In genomic region chr13:29034444-29034843, GRCm38 (mm10) we compare ENCODE assay signal across 9 mouse cellular contexts.
DNase-seq lines count a peak whose midpoint lies in the region; ATAC-seq and TF ChIP-seq lines count a peak whose summit lies in the region.
"Had no signal": no experiment of that assay in that cellular context is flagged by ENCODE, and none has a peak within 500 bp of the region (broad histone marks: within the 10 kb centered on the region; RNA-seq: fewer than 3 reads in every experiment).

No protein-coding gene starts in this region.

- H3K4me3 ChIP-seq in heart, embryonic 10.5 days, result no peak overlapping the region
- H3K4me3 ChIP-seq in heart, adult 2 months, result no peak overlapping the region
- H3K4me3 ChIP-seq in hindbrain, embryonic 11.5 days (ENCODE audit: low read depth, low read length), result no peak overlapping the region
- no peak overlapping the region for H3K4me3 ChIP-seq in liver, postnatal 0 days (ENCODE audit: low read depth, low read length)
- no peak overlapping the region for H3K4me3 ChIP-seq in small intestine, adult 2 months (ENCODE audit: low read depth, low read length)
- H3K4me3 ChIP-seq: left cerebral cortex, adult 2 months had no signal

- H3K9ac ChIP-seq in heart, adult 2 months (ENCODE audit: low read depth, low read length), result no peak overlapping the region
- H3K9ac ChIP-seq in hindbrain, embryonic 11.5 days (ENCODE audit: low read depth, low read length), result no peak overlapping the region
- no peak overlapping the region for H3K9ac ChIP-seq in liver, postnatal 0 days (replicated peaks)

- 0 out of 2 replicates have a peak overlapping the region, but pooled peaks have one; percentile 6 for H3K27ac ChIP-seq in heart, embryonic 10.5 days
- no peak overlapping the region for H3K27ac ChIP-seq in heart, adult 2 months
- no peak overlapping the region for H3K27ac ChIP-seq in hindbrain, embryonic 11.5 days (ENCODE audit: low read depth, low read length)
- no peak overlapping the region for H3K27ac ChIP-seq in liver, postnatal 0 days (ENCODE audit: low read depth)
- 0 out of 2 replicates have a peak overlapping the region, but pooled peaks have one; percentile 24 for H3K27ac ChIP-seq in small intestine, adult 2 months (ENCODE audit: insufficient read depth, low read depth, low read length)
- H3K27ac ChIP-seq: left cerebral cortex, adult 2 months had no signal

- no peak overlapping the region for H3K4me2 ChIP-seq in hindbrain, embryonic 11.5 days (replicated peaks; ENCODE audit: low read depth, low read length)
- no peak overlapping the region for H3K4me2 ChIP-seq in liver, postnatal 0 days (ENCODE audit: low read depth, low read length)

- no peak for DNase-seq in heart, embryonic 10.5 days (ENCODE audit: low spot score)
- no peak for DNase-seq in heart, adult 2 months
- DNase-seq in hindbrain, embryonic 11.5 days (ENCODE audit: low spot score), result no peak
- peak; percentile 67 for DNase-seq in liver, postnatal 0 days
- DNase-seq in yolk sac, embryonic 10.5 days (ENCODE audit: low spot score), result no peak
- DNase-seq in heart, postnatal 14 days, result no peak
- DNase-seq in gastrocnemius, postnatal 36 days, result no peak

- no peak for TF ChIP-seq POLR2A in heart, adult 2 months (IDR thresholded peaks at IDR 0.05; ENCODE audit: insufficient read depth, low read depth, low read length)
- no peak for TF ChIP-seq POLR2A in small intestine, adult 2 months (IDR thresholded peaks at IDR 0.05; ENCODE audit: low read depth, low read length)

- intact Hi-C loops in heart, adult 2 months (cut with DNase I), result no loop called here
- intact Hi-C loops in heart, postnatal 14 days (cut with DNase I), result no loop called here
- intact Hi-C loops in gastrocnemius, postnatal 36 days (cut with DNase I), result no loop called here

- no peak for TF ChIP-seq EP300 in heart, adult 2 months (IDR thresholded peaks at IDR 0.05; ENCODE audit: insufficient read depth, low read depth, low read length)
- peak; percentile 29; the same call in 1 of the 2 replicates for TF ChIP-seq EP300 in liver, postnatal 0 days (IDR thresholded peaks at IDR 0.05; ENCODE audit: low read depth)

- no peaks in the 10 kb centered on the region for H3K36me3 ChIP-seq in heart, embryonic 10.5 days
- H3K36me3 ChIP-seq in heart, adult 2 months (ENCODE audit: control insufficient read depth, insufficient read depth, low read length), result no peaks in the 10 kb centered on the region
- H3K36me3 ChIP-seq in hindbrain, embryonic 11.5 days (ENCODE audit: control insufficient read depth, insufficient read depth, low read length), result no peaks in the 10 kb centered on the region
- no peaks in the 10 kb centered on the region for H3K36me3 ChIP-seq in liver, postnatal 0 days (replicated peaks; ENCODE audit: insufficient read depth, low read length)
- no peaks in the 10 kb centered on the region for H3K36me3 ChIP-seq in small intestine, adult 2 months (ENCODE audit: control insufficient read depth, insufficient read depth, low read length)

- H3K4me1 ChIP-seq in heart, embryonic 10.5 days, result no peaks in the 10 kb centered on the region
- H3K4me1 ChIP-seq in heart, adult 2 months (ENCODE audit: control insufficient read depth, insufficient read depth, low read length), result no peaks in the 10 kb centered on the region
- no peaks in the 10 kb centered on the region for H3K4me1 ChIP-seq in hindbrain, embryonic 11.5 days (replicated peaks; ENCODE audit: control insufficient read depth, insufficient read depth, low read length)
- no peaks in the 10 kb centered on the region for H3K4me1 ChIP-seq in liver, postnatal 0 days (ENCODE audit: insufficient read depth)
- peaks cover 12% of the 10 kb centered on the region for H3K4me1 ChIP-seq in small intestine, adult 2 months (ENCODE audit: control insufficient read depth, insufficient read depth, insufficient read length, low read length)

- H3K79me2 ChIP-seq in heart, adult 2 months (replicated peaks; ENCODE audit: control insufficient read depth, insufficient read depth, low read length), result no peaks in the 10 kb centered on the region

- no peaks in the 10 kb centered on the region for H3K27me3 ChIP-seq in heart, embryonic 10.5 days (ENCODE audit: insufficient read depth, poor library complexity, severe bottlenecking)
- H3K27me3 ChIP-seq in heart, adult 2 months (ENCODE audit: control insufficient read depth, insufficient read depth, low read length), result no peaks in the 10 kb centered on the region
- H3K27me3 ChIP-seq in hindbrain, embryonic 11.5 days (ENCODE audit: control insufficient read depth, insufficient read depth, low read length), result no peaks in the 10 kb centered on the region
- no peaks in the 10 kb centered on the region for H3K27me3 ChIP-seq in liver, postnatal 0 days (ENCODE audit: insufficient read depth, low read length)
- no peaks in the 10 kb centered on the region for H3K27me3 ChIP-seq in small intestine, adult 2 months (ENCODE audit: control insufficient read depth, insufficient read depth, low read length)

- H3K9me3 ChIP-seq in heart, embryonic 10.5 days, result no peaks in the 10 kb centered on the region
- no peaks in the 10 kb centered on the region for H3K9me3 ChIP-seq in hindbrain, embryonic 11.5 days (ENCODE audit: control insufficient read depth, low read length)
- H3K9me3 ChIP-seq in liver, postnatal 0 days (ENCODE audit: low read length), result no peaks in the 10 kb centered on the region

- TF ChIP-seq CTCF in heart, adult 2 months (IDR thresholded peaks at IDR 0.05), result no peak
- TF ChIP-seq CTCF in liver, postnatal 0 days (IDR thresholded peaks at IDR 0.05; ENCODE audit: low read depth), result no peak
- no peak for TF ChIP-seq CTCF in small intestine, adult 2 months (IDR thresholded peaks at IDR 0.05; ENCODE audit: extremely low read depth, insufficient read length, insufficient replicate concordance, low read depth, low read length)

- peak; percentile 54; the same call in 1 of the 2 replicates for ATAC-seq in hindbrain, embryonic 11.5 days (ENCODE audit: low FRiP score)
- peak; percentile 97 for ATAC-seq in liver, postnatal 0 days

- WGBS in heart, embryonic 10.5 days, result 72% methylated on average over 8 of the region's 8 CpGs
- WGBS in heart, adult 2 months, result 77% methylated on average over 8 of the region's 8 CpGs
- WGBS in hindbrain, embryonic 11.5 days, result 58% methylated on average over 8 of the region's 8 CpGs
- 63% methylated on average over 8 of the region's 8 CpGs for WGBS in liver, postnatal 0 days (ENCODE audit: insufficient replicate concordance)
- 27% methylated on average over 8 of the region's 8 CpGs for WGBS in small intestine, adult 2 months

Comparison
In these comparisons a context has a peak if more than half of its experiments do, and no peak if none do; other contexts are left out.
1. H3K27ac ChIP-seq: peak in heart, embryonic 10.5 days (single experiment) and small intestine, adult 2 months (single experiment); none in heart, adult 2 months (single experiment), hindbrain, embryonic 11.5 days (single experiment) and liver, postnatal 0 days (single experiment).